Mouse (Mus musculus) retina, adult 2 months (tissue): ENCODE data around the gene Syne3.

Experiments used
- DNase-seq: peaks from one replicate; pipeline ENCODE4 v3.0.0-alpha.2; 2012; ENCODE audit warnings: low read depth, low spot score

The Syne3 gene

GRCm38 (mm10) chr12:104925035-104925434 is 84.6 kb downstream of the Syne3 start:
- no peak for DNase-seq

- DNase-seq: no peak
Measured at GRCm38 (mm10) chr12:104924546-104924945, 85.1 kb downstream of the Syne3 start.

- no peak for DNase-seq
Measured at GRCm38 (mm10) chr12:104923948-104924388, 85.6 kb downstream of the Syne3 start.

- no peak for DNase-seq
Measured at GRCm38 (mm10) chr12:104922647-104923046, 87.0 kb downstream of the Syne3 start.

GRCm38 (mm10) chr12:104921071-104921470 is 88.5 kb downstream of the Syne3 start:
- DNase-seq: no peak

- no peak for DNase-seq
Measured at GRCm38 (mm10) chr12:104919247-104919646, 90.4 kb downstream of the Syne3 start.

- DNase-seq: no peak
Measured at GRCm38 (mm10) chr12:104917927-104918326, 91.7 kb downstream of the Syne3 start.

- no peak for DNase-seq
Measured at GRCm38 (mm10) chr12:104917297-104917696, 92.3 kb downstream of the Syne3 start.

- DNase-seq: no peak
Measured at GRCm38 (mm10) chr12:104916776-104917175, 92.8 kb downstream of the Syne3 start.

- DNase-seq: no peak
Measured at GRCm38 (mm10) chr12:104915681-104916080, 93.9 kb downstream of the Syne3 start.

- no peak for DNase-seq
Measured at GRCm38 (mm10) chr12:104912990-104913389, 96.6 kb downstream of the Syne3 start.

GRCm38 (mm10) chr12:104912281-104912933 is 97.2 kb downstream of the Syne3 start:
- no peak for DNase-seq

GRCm38 (mm10) chr12:104909750-104910149 is 99.9 kb downstream of the Syne3 start:
- no peak for DNase-seq

GRCm38 (mm10) chr12:104908986-104909385 is 100.6 kb downstream of the Syne3 start:
- DNase-seq: no peak

GRCm38 (mm10) chr12:104908024-104908781 is 101.4 kb downstream of the Syne3 start:
- no peak for DNase-seq

GRCm38 (mm10) chr12:104907133-104907532 is 102.5 kb downstream of the Syne3 start:
- no peak for DNase-seq

- no peak for DNase-seq
Measured at GRCm38 (mm10) chr12:104904138-104904537, 105.5 kb downstream of the Syne3 start.

- DNase-seq: no peak
Measured at GRCm38 (mm10) chr12:104902392-104903053, 107.1 kb downstream of the Syne3 start.

- no peak for DNase-seq
Measured at GRCm38 (mm10) chr12:104901320-104901719, 108.3 kb downstream of the Syne3 start.

GRCm38 (mm10) chr12:104899835-104900234 is 109.8 kb downstream of the Syne3 start:
- DNase-seq: no peak

- no peak for DNase-seq
Measured at GRCm38 (mm10) chr12:104899161-104899560, 110.4 kb downstream of the Syne3 start.

- no peak for DNase-seq
Measured at GRCm38 (mm10) chr12:104898718-104899117, 110.9 kb downstream of the Syne3 start.
